21 mouse cellular contexts compared by ENCODE assay signal in the genomic region with DNA sequence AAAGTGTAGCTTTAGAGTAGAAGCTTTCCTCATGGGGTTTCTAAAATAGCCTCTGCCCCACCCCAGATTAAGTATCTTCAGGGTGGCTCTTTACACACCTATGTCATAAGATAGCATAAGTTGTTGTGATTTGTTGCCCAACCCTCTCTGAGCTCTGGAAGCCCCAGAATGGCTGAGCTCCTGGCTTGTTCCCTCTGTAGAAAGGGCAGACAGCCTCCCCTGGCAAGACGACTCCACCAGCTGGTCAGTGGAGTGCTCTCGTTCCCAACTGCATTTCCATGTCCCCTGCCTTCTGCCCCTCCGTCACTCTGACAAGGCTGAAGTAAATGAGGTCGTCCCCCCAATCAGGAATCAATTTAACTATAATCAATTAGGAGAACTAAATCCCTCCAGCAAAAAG. TPM values are rescaled to one million over a fixed set of nuclear protein-coding genes. Genes with fewer than 3 reads are reported as not detected.
A peak's percentile ranks its signal among the peaks of the same experiment; 100 is the strongest.
DNase-seq lines count a peak whose midpoint lies in the region; ATAC-seq and TF ChIP-seq lines count a peak whose summit lies in the region.
"Had no signal": no experiment of that assay in that cellular context is flagged by ENCODE, and none has a peak within 500 bp of the region (broad histone marks: within the 10 kb centered on the region; RNA-seq: fewer than 3 reads in every experiment).

No protein-coding gene starts in this region.

- no peak overlapping the region for H3K4me2 ChIP-seq in liver, postnatal 0 days (ENCODE audit: low read depth, low read length)
- H3K4me2 ChIP-seq: embryonic facial prominence, embryonic 15.5 days; heart, embryonic 12.5 days; hindbrain, embryonic 15.5 days; kidney, embryonic 15.5 days had no signal

- H3K36me3 ChIP-seq in liver, postnatal 0 days (replicated peaks; ENCODE audit: insufficient read depth, low read length), result peaks cover 4% of the 10 kb centered on the region; the same call in 1 of the 2 replicates
- H3K36me3 ChIP-seq: heart, embryonic 12.5 days; hindbrain, embryonic 10.5 days; hindbrain, embryonic 15.5 days had no signal

- TF ChIP-seq POLR2A in cerebellum, adult 2 months (IDR thresholded peaks at IDR 0.05; ENCODE audit: borderline replicate concordance, insufficient read depth, low read length), result no peak

- no peak overlapping the region for H3K4me3 ChIP-seq in cerebellum, adult 2 months (replicated peaks; ENCODE audit: insufficient read depth, low read depth, low read length)
- no peak overlapping the region for H3K4me3 ChIP-seq in liver, postnatal 0 days (ENCODE audit: low read depth, low read length)
- H3K4me3 ChIP-seq: embryonic facial prominence, embryonic 15.5 days; erythroblast, embryonic 14.5 days; forebrain, embryonic 10.5 days; heart, embryonic 12.5 days; hindbrain, embryonic 10.5 days; hindbrain, embryonic 15.5 days; kidney, embryonic 15.5 days had no signal

- H3K9me3 ChIP-seq in liver, postnatal 0 days (ENCODE audit: low read length), result no peaks in the 10 kb centered on the region
- H3K9me3 ChIP-seq: embryonic facial prominence, embryonic 15.5 days; forebrain, embryonic 10.5 days; heart, embryonic 12.5 days; hindbrain, embryonic 10.5 days; hindbrain, embryonic 15.5 days; kidney, embryonic 15.5 days had no signal

- intact Hi-C loops in gastrocnemius, postnatal 14 days (cut with DNase I; ENCODE audit: low total_unique reads), result no loop called here

- no peak for ATAC-seq in cerebellum, adult (ENCODE audit: insufficient number of reproducible peaks, low FRiP score, low TSS enrichment)
- ATAC-seq in liver, postnatal 0 days, result no peak
- ATAC-seq: forebrain, embryonic 14.5 days; intestine, embryonic 16.5 days had no signal

- no peak for TF ChIP-seq EP300 in liver, postnatal 0 days (IDR thresholded peaks at IDR 0.05; ENCODE audit: low read depth)

- peak; percentile 8; the same call in 1 of the 2 replicates for TF ChIP-seq CTCF in cerebellum, adult 2 months (IDR thresholded peaks at IDR 0.05; ENCODE audit: borderline replicate concordance, insufficient read depth, low read depth, low read length)
- no peak for TF ChIP-seq CTCF in liver, postnatal 0 days (IDR thresholded peaks at IDR 0.05; ENCODE audit: low read depth)

- H3K27me3 ChIP-seq in cerebellum, adult 2 months (ENCODE audit: control insufficient read depth, insufficient read depth, low read length), result no peaks in the 10 kb centered on the region
- H3K27me3 ChIP-seq in liver, postnatal 0 days (ENCODE audit: insufficient read depth, low read length), result no peaks in the 10 kb centered on the region
- H3K27me3 ChIP-seq: CH12.LX; embryonic facial prominence, embryonic 15.5 days; heart, embryonic 12.5 days; hindbrain, embryonic 15.5 days; kidney, embryonic 15.5 days had no signal

- peaks cover 25% of the 10 kb centered on the region for H3K4me1 ChIP-seq in cerebellum, adult 2 months (ENCODE audit: control insufficient read depth, insufficient read depth, low read length)
- H3K4me1 ChIP-seq in liver, postnatal 0 days (ENCODE audit: insufficient read depth), result no peaks in the 10 kb centered on the region
- H3K4me1 ChIP-seq: embryonic facial prominence, embryonic 15.5 days; heart, embryonic 12.5 days; kidney, embryonic 15.5 days had no signal

- no peak overlapping the region for H3K9ac ChIP-seq in liver, postnatal 0 days (replicated peaks)
- H3K9ac ChIP-seq: embryonic facial prominence, embryonic 15.5 days; heart, embryonic 12.5 days; hindbrain, embryonic 15.5 days; kidney, embryonic 15.5 days had no signal

- peak in 1 of 2 experiments; percentile 63 for DNase-seq in cerebellum, adult 2 months
- peak; percentile 38 for DNase-seq in gastrocnemius, postnatal 25 days
- DNase-seq in gastrocnemius, postnatal 14 days, result no peak
- DNase-seq in cerebellum, postnatal 10 days, result peak; percentile 69 to 74
- peak; percentile 54 for DNase-seq in skeletal muscle tissue, adult 2 months (ENCODE audit: low read depth, low spot score)
- no peak for DNase-seq in liver, postnatal 0 days
- DNase-seq: adrenal gland, adult 2 months; adrenal gland, postnatal 25 days; embryo, embryonic 11 days; kidney, adult 2 months had no signal

- WGBS in cerebellum, adult 2 months, result 10% methylated on average over 4 of the region's 4 CpGs
- WGBS in liver, postnatal 0 days (ENCODE audit: insufficient replicate concordance), result 67% methylated on average over 4 of the region's 4 CpGs

- H3K27ac ChIP-seq in cerebellum, adult 2 months (ENCODE audit: insufficient read depth, low read length), result no peak overlapping the region
- H3K27ac ChIP-seq in liver, postnatal 0 days (ENCODE audit: low read depth), result no peak overlapping the region
- H3K27ac ChIP-seq: embryonic facial prominence, embryonic 15.5 days; forebrain, embryonic 10.5 days; hindbrain, embryonic 10.5 days; hindbrain, embryonic 15.5 days; kidney, embryonic 15.5 days had no signal

RNA-seq across cellular contexts. Expression of gene Ice2, which starts 34.9 kb away (rescaled TPM):
- 8.4 and 8.7 TPM in 2 replicates for polyA plus RNA-seq in cerebellum, adult 2 months (2012; rRNA removed)
- total RNA-seq in gastrocnemius, postnatal 25 days (2021), result 1 to 10 TPM; 3.8 to 4.9 TPM
- 1 to 10 TPM; 5.0 to 6.4 TPM for total RNA-seq in gastrocnemius, postnatal 14 days (2021)
- 4.5 and 5.1 TPM in 2 replicates for polyA plus RNA-seq in liver, postnatal 0 days (2015; fragmentation: Nextera tagmentation; extraction: Ambion mirVana)

Comparison
In these comparisons a context has a peak if more than half of its experiments do, and no peak if none do; other contexts are left out.
1. DNase-seq: peak in gastrocnemius, postnatal 25 days (single experiment), cerebellum, postnatal 10 days (2 of 2) and skeletal muscle tissue, adult 2 months (single experiment); none in gastrocnemius, postnatal 14 days (single experiment) and liver, postnatal 0 days (single experiment).